Mouse (Mus musculus): ENCODE data around the gene Actr1a.
A peak's percentile ranks its signal among the peaks of the same experiment; 100 is the strongest.

Actr1a gene

GRCm38 (mm10) chr19:46413969-46414368 is 18.4 kb upstream of the Actr1a start:
- DNase-seq (ENCODE audit: low read depth, low spot score) = no peak
- H3K27me3 ChIP-seq (ENCODE audit: control insufficient read depth, insufficient read depth, low read length, poor library complexity, severe bottlenecking) = no peaks in the 10 kb centered on the region
- H3K36me3 ChIP-seq (ENCODE audit: control insufficient read depth, insufficient read depth, low read length, poor library complexity, severe bottlenecking) = peaks cover 2% of the 10 kb centered on the region; the same call in 1 of the 2 replicates

GRCm38 (mm10) chr19:46412056-46412805 is 16.7 kb upstream of the Actr1a start:
- H3K27me3 ChIP-seq (ENCODE audit: control insufficient read depth, insufficient read depth, low read length, poor library complexity, severe bottlenecking) = no peaks in the 10 kb centered on the region
- H3K36me3 ChIP-seq (ENCODE audit: control insufficient read depth, insufficient read depth, low read length, poor library complexity, severe bottlenecking) = peaks cover 2% of the 10 kb centered on the region; the same call in 1 of the 2 replicates
- DNase-seq (ENCODE audit: low read depth, low spot score) = no peak

GRCm38 (mm10) chr19:46409506-46409905 is 14.0 kb upstream of the Actr1a start:
- DNase-seq (ENCODE audit: low read depth, low spot score) = no peak
- H3K36me3 ChIP-seq (ENCODE audit: control insufficient read depth, insufficient read depth, low read length, poor library complexity, severe bottlenecking) = no peaks in the 10 kb centered on the region
- H3K27me3 ChIP-seq (ENCODE audit: control insufficient read depth, insufficient read depth, low read length, poor library complexity, severe bottlenecking) = no peaks in the 10 kb centered on the region

- peaks cover 3% of the 10 kb centered on the region; the same call in 1 of the 2 replicates for H3K36me3 ChIP-seq (ENCODE audit: control insufficient read depth, insufficient read depth, low read length, poor library complexity, severe bottlenecking)
These were observed 11.2 kb upstream of the Actr1a start for GRCm38 (mm10) chr19:46406592-46407386.

GRCm38 (mm10) chr19:46404030-46404429 is 8.5 kb upstream of the Actr1a start:
- DNase-seq (ENCODE audit: low read depth, low spot score) = no peak
- no peaks in the 10 kb centered on the region for H3K27me3 ChIP-seq (ENCODE audit: control insufficient read depth, insufficient read depth, low read length, poor library complexity, severe bottlenecking)
- peaks cover 3% of the 10 kb centered on the region; the same call in 1 of the 2 replicates for H3K36me3 ChIP-seq (ENCODE audit: control insufficient read depth, insufficient read depth, low read length, poor library complexity, severe bottlenecking)

More at GRCm38 (mm10) chr19:46406592-46407386, 11.2 kb upstream of the Actr1a start:
- no peaks in the 10 kb centered on the region for H3K27me3 ChIP-seq (ENCODE audit: control insufficient read depth, insufficient read depth, low read length, poor library complexity, severe bottlenecking)
- no peak for DNase-seq (ENCODE audit: low read depth, low spot score)

- H3K27me3 ChIP-seq (ENCODE audit: control insufficient read depth, insufficient read depth, low read length, poor library complexity, severe bottlenecking) = no peaks in the 10 kb centered on the region
- no peak for DNase-seq (ENCODE audit: low read depth, low spot score)
- peaks cover 3% of the 10 kb centered on the region; the same call in 1 of the 2 replicates for H3K36me3 ChIP-seq (ENCODE audit: control insufficient read depth, insufficient read depth, low read length, poor library complexity, severe bottlenecking)
These were observed 5.0 kb upstream of the Actr1a start for GRCm38 (mm10) chr19:46400558-46400957.

- DNase-seq (ENCODE audit: low read depth, low spot score) = no peak
- Histone ChIP-seq H3K36me3 (ENCODE audit: control insufficient read depth, insufficient read depth, low read length, poor library complexity, severe bottlenecking) (peaks cover 3% of the 10 kb centered on the region; the same call in 1 of the 2 replicates), H3K27me3 (ENCODE audit: control insufficient read depth, insufficient read depth, low read length, poor library complexity, severe bottlenecking) (no peaks in the 10 kb centered on the region)
These were observed 4.3 kb upstream of the Actr1a start for GRCm38 (mm10) chr19:46399886-46400285.

GRCm38 (mm10) chr19:46399372-46399771 is 3.8 kb upstream of the Actr1a start:
- no peaks in the 10 kb centered on the region for H3K27me3 ChIP-seq (ENCODE audit: control insufficient read depth, insufficient read depth, low read length, poor library complexity, severe bottlenecking)
- peaks cover 3% of the 10 kb centered on the region; the same call in 1 of the 2 replicates for H3K36me3 ChIP-seq (ENCODE audit: control insufficient read depth, insufficient read depth, low read length, poor library complexity, severe bottlenecking)
- no peak for DNase-seq (ENCODE audit: low read depth, low spot score)

GRCm38 (mm10) chr19:46398401-46398800 is 2.9 kb upstream of the Actr1a start:
- Histone ChIP-seq H3K27me3 (ENCODE audit: control insufficient read depth, insufficient read depth, low read length, poor library complexity, severe bottlenecking) (no peaks in the 10 kb centered on the region), H3K36me3 (ENCODE audit: control insufficient read depth, insufficient read depth, low read length, poor library complexity, severe bottlenecking) (no peaks in the 10 kb centered on the region)
- DNase-seq (ENCODE audit: low read depth, low spot score) = no peak

- DNase-seq (ENCODE audit: low read depth, low spot score) = peak; percentile 16
- Histone ChIP-seq H3K36me3 (ENCODE audit: control insufficient read depth, insufficient read depth, low read length, poor library complexity, severe bottlenecking) (no peaks in the 10 kb centered on the region), H3K27me3 (ENCODE audit: control insufficient read depth, insufficient read depth, low read length, poor library complexity, severe bottlenecking) (no peaks in the 10 kb centered on the region)
These were observed 2.0 kb upstream of the Actr1a start for GRCm38 (mm10) chr19:46397436-46398001.

- H3K36me3 ChIP-seq (ENCODE audit: control insufficient read depth, insufficient read depth, low read length, poor library complexity, severe bottlenecking) = no peaks in the 10 kb centered on the region
- peak; percentile 99 for DNase-seq (ENCODE audit: low read depth, low spot score)
These were observed 1.3 kb upstream of the Actr1a start, which contains the start of gene Sufu for GRCm38 (mm10) chr19:46396686-46397435. Sufu (plus strand) TSS chr19:46396896.

GRCm38 (mm10) chr19:46396109-46396508 is 561 bp upstream of the Actr1a start:
- Histone ChIP-seq H3K27me3 (ENCODE audit: control insufficient read depth, insufficient read depth, low read length, poor library complexity, severe bottlenecking) (no peaks in the 10 kb centered on the region), H3K36me3 (ENCODE audit: control insufficient read depth, insufficient read depth, low read length, poor library complexity, severe bottlenecking) (no peaks in the 10 kb centered on the region)
- DNase-seq (ENCODE audit: low read depth, low spot score) = peak; percentile 14

More at GRCm38 (mm10) chr19:46396686-46397435, 1.3 kb upstream of the Actr1a start, which contains the start of gene Sufu:
- H3K27me3 ChIP-seq (ENCODE audit: control insufficient read depth, insufficient read depth, low read length, poor library complexity, severe bottlenecking) = no peaks in the 10 kb centered on the region

- no peaks in the 10 kb centered on the region for H3K27me3 ChIP-seq (ENCODE audit: control insufficient read depth, insufficient read depth, low read length, poor library complexity, severe bottlenecking)
- no peaks in the 10 kb centered on the region for H3K36me3 ChIP-seq (ENCODE audit: control insufficient read depth, insufficient read depth, low read length, poor library complexity, severe bottlenecking)
- no peak for DNase-seq (ENCODE audit: low read depth, low spot score)
These were observed 838 bp downstream of the Actr1a start for GRCm38 (mm10) chr19:46394712-46395108.

- Histone ChIP-seq H3K36me3 (ENCODE audit: control insufficient read depth, insufficient read depth, low read length, poor library complexity, severe bottlenecking) (no peaks in the 10 kb centered on the region), H3K27me3 (ENCODE audit: control insufficient read depth, insufficient read depth, low read length, poor library complexity, severe bottlenecking) (no peaks in the 10 kb centered on the region)
- DNase-seq (ENCODE audit: low read depth, low spot score) = peak; percentile 72
These were observed 3.5 kb downstream of the Actr1a start for GRCm38 (mm10) chr19:46392018-46392417.

Data from splenic B cell, adult 2 months (primary cell).